Mouse (Mus musculus): ENCODE measurements around the gene Snapc3.

GRCm38 (mm10) chr4:83398527-83398926, 19.0 kb upstream of the Snapc3 start:
- TF ChIP-seq CTCF (IDR thresholded peaks at IDR 0.05; ENCODE audit: borderline replicate concordance, extremely low read depth, insufficient read depth, insufficient read length) (no peak), POLR2A (IDR thresholded peaks at IDR 0.05; ENCODE audit: borderline replicate concordance, extremely low read depth, insufficient read depth, insufficient read length, poor library complexity, severe bottlenecking) (no peak)
